Mouse (Mus musculus) forebrain, embryonic 14.5 days (tissue): ENCODE measurements around the gene Scgb2a2. TPM values are rescaled to one million over a fixed set of nuclear protein-coding genes. Genes with fewer than 3 reads are reported as not detected.
"Not testable (repeated sequence)": the region's sequence is repeated elsewhere in the genome, so short reads cannot be mapped to it uniquely, and the experiment has no call there.

Experiments used
- ATAC-seq: fragments of 200-750 bp; cut with Nextera tagmentation; 2 replicates; pipeline ENCODE4 v1.8.0; 2017; ENCODE audit warnings: mild to moderate bottlenecking, moderate library complexity
- DNase-seq: peaks from one replicate; pipeline ENCODE4 v3.0.0-alpha.2; 2015; ENCODE audit warnings: low spot score
- H3K27ac ChIP-seq: fragments of 300-500 bp; sonication (generic); 2 replicates; pipeline ENCODE4 v1.5.1; 2014; ENCODE audit warnings: low read depth, mild to moderate bottlenecking, control low read depth, low read length, moderate library complexity
- H3K27me3 ChIP-seq: fragments of 300-500 bp; sonication (generic); replicated peaks from 2 replicates; pipeline ENCODE4 v1.6.1; 2014; ENCODE audit warnings: low read length, control low read depth, mixed read lengths; ENCODE audit not compliant: control insufficient read depth, insufficient read depth
- H3K36me3 ChIP-seq: fragments of 300-500 bp; sonication (generic); 2 replicates; pipeline ENCODE4 v1.6.1; 2014; ENCODE audit warnings: low read length, control low read depth; ENCODE audit not compliant: control insufficient read depth, insufficient read depth
- H3K4me1 ChIP-seq: fragments of 300-500 bp; sonication (generic); 2 replicates; pipeline ENCODE4 v1.6.1; 2014; ENCODE audit warnings: antibody characterized with exemption, low read length, control low read depth; ENCODE audit not compliant: control insufficient read depth, insufficient read depth
- H3K4me2 ChIP-seq: fragments of 300-500 bp; sonication (generic); 2 replicates; pipeline ENCODE4 v1.6.1; 2014; ENCODE audit warnings: mild to moderate bottlenecking, control low read depth, low read length
- H3K4me3 ChIP-seq: fragments of 300-500 bp; sonication (generic); 2 replicates; pipeline ENCODE4 v1.5.1; 2014; ENCODE audit warnings: low read depth, low read length, control low read depth
- H3K9ac ChIP-seq: fragments of 300-500 bp; sonication (generic); 2 replicates; pipeline ENCODE4 v1.6.1; 2014; ENCODE audit warnings: mild to moderate bottlenecking, low read length, control low read depth, moderate library complexity
- H3K9me3 ChIP-seq: fragments of 300-500 bp; sonication (generic); replicated peaks from 2 replicates; pipeline ENCODE4 v1.6.1; 2016; ENCODE audit warnings: low read length, control low read depth, mixed read lengths; ENCODE audit not compliant: control insufficient read depth
- WGBS: fragments of 180-500 bp; shearing (Covaris S2); extraction: QIAGEN DNeasy Blood & Tissue Kit; methylation state at CpG from one replicate; pipeline ENCODE4 v1.1.7; 2014; 5-methylcytosine and 5-hydroxymethylcytosine counted together
- polyA plus RNA-seq: library from polyadenylated mRNA; unstranded; fragments of >200 nt; fragmentation: Nextera tagmentation; extraction: Ambion mirVana; gene quantifications from 2 replicates; pipeline ENCODE4 v1.2.1, GENCODE M21; 2014

The Scgb2a2 gene
- polyA plus RNA-seq: not detected in 2 replicates

DNA sequence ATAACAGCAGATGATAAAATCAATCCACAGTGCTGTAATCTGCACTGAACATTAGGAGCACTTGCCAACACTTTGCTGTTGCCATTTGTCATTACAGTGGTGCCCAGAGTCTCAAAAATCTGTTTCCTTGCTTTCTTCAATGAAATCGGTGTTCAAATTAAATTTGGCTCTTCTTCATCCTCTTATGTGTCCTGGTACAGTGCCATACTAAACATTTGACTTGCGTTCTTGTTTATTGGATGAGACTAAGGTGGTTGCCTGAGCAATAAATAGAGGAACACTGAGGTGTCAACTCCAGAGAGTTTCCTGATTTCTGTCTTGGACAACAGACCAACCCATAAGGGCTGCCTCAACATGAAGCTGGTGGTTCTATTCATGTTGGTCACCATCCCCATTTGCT is at the start of gene Scgb2a2:
TSS of gene Scgb2a2 (plus strand) at position 301 of the 400 bp plus-strand sequence.
- no peak within 1 kb of the TSS for H3K27ac ChIP-seq
- 79% methylated on average over 2 of the region's 2 CpGs for WGBS
- no peak within 1 kb of the TSS for H3K9ac ChIP-seq
- H3K4me1 ChIP-seq: no peaks in the 10 kb centered on the region
- DNase-seq: no peak
- no peak within 1 kb of the TSS for H3K4me2 ChIP-seq
- no peaks in the 10 kb centered on the region for H3K9me3 ChIP-seq
- no peaks in the 10 kb centered on the region for H3K36me3 ChIP-seq
- ATAC-seq: no peak
- no peaks in the 10 kb centered on the region for H3K27me3 ChIP-seq
- H3K4me3 ChIP-seq: no peak within 1 kb of the TSS

DNA sequence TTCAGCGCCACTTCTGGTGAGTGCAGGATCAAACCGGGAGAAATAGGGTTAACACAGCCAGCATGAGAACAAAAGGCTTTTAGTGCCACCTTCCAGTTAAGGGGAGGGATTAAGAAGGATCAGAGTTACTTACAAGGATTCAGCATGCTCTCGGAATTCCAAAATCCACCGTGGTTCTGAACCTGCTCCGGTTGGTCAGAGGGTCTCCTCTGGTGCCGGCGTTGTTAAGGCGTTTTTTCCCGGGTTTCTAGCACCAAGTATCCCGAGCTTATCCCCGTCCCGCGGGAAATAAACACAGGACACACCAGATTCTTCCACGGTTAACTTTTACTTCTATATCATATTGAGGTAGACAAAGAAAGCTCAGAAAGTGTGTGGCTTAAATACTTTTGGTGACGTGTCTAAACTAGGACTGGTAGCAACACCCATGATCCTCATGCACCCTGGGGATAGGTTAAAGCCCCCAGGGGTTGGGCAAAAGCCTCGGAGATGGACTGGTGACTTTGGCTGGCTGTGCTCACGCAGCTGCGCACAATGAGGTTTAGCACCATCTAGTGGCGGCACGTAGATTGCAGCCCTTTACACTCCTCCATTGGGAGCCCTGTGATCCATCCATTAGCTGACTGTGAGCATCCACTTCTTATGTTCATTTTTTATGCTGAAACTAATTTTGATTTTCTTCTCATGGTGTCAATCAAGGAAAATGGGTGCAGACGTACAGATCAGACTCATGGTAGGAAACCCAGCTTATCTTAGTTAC is 10.6 kb upstream of the Scgb2a2 start:
- ATAC-seq: peak; percentile 95
- H3K9ac ChIP-seq, H3K27ac ChIP-seq, H3K27me3 ChIP-seq, H3K9me3 ChIP-seq, H3K4me1 ChIP-seq, H3K36me3 ChIP-seq: not testable (repeated sequence)
- 14% methylated on average over 17 of the region's 21 CpGs for WGBS
- Histone ChIP-seq H3K4me3 (peak overlapping the region; percentile 17), H3K4me2 (peak overlapping the region; percentile 29; the same call in 1 of the 2 replicates)
- DNase-seq: peak; percentile 65

DNA sequence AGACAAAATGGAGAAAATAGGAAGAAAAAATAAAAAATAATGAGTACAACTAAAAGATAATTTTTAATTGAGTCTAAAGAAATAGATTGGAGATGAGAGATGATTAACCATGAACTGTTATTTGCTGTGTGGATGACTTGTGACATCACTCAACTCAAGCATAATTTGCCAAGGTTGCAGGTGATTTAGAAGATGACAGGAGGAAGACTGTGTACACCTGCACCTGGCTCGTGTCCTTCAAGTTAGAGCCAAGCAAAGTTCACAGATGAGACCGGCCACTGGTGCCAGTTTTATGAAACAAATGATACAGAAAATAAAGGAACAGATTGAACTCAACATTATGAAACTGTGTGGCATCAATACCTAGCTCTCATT is 10.0 kb upstream of the Scgb2a2 start:
- no peaks in the 10 kb centered on the region for H3K9me3 ChIP-seq
- no peaks in the 10 kb centered on the region for H3K4me1 ChIP-seq
- no peak overlapping the region for H3K9ac ChIP-seq
- no peak overlapping the region for H3K4me2 ChIP-seq
- H3K4me3 ChIP-seq: no peak overlapping the region
- H3K36me3 ChIP-seq: no peaks in the 10 kb centered on the region
- ATAC-seq (peak; percentile 67), DNase-seq (no peak)
- 60% methylated on average over 2 of the region's 2 CpGs for WGBS
- no peak overlapping the region for H3K27ac ChIP-seq
- H3K27me3 ChIP-seq: no peaks in the 10 kb centered on the region

DNA sequence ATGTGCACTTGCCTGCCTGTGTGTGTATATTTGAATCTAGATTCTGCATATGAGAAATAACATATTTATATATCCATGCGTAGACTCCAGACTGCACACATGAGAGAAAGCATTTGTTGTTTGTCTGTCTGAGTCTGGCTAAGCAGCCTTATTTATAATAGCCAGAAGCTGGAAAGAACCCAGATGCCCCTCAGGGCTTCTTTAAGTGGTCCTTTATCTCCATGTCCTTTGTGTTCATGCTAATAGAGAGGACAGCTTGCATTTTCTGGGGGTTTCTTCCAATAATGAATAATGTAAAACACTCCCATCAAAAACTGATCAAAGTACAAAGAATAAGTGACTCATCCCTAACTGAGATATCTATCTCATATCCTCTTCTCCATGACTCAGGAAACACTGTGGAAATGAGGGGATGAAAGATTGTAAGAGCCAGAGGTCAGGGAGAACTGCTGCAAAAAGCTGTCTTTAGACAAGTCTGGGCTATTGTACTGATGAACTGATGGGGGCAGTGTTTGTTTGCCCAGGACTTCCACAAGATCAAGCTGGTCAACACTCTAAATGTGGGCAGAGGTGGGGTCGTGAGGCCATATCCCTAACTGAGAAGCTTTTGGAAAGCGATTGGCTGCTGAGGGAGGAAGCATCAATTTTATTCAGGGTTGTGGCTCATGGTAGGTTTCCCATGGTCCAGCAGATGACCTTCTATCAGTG is 2.2 kb downstream of the Scgb2a2 start:
- H3K9me3 ChIP-seq, H3K27ac ChIP-seq, ATAC-seq, H3K36me3 ChIP-seq, DNase-seq, H3K4me3 ChIP-seq, H3K9ac ChIP-seq, H3K4me2 ChIP-seq, H3K27me3 ChIP-seq, H3K4me1 ChIP-seq: not testable (repeated sequence)
- WGBS: 74% methylated on average over 3 of the region's 3 CpGs

DNA sequence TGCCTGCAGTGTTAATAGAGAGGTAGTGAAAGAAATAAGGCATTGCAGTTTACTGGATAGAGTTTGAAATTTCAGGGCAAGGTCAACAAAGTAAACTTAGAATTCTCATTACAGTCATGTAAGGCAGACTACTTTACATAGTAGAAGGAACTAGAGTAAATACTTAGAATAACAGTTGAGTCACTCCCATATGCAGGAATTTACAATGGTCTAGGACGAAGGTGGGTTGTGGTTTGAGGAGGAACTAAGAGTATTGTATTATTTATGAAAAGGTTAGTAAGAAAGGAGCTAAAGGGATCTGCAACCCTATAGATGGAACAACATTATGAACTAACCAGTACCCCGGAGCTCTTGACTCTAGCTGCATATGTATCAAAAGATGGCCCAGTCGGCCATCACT is 13.5 kb downstream of the Scgb2a2 start:
- not testable (repeated sequence) for H3K27ac ChIP-seq, DNase-seq, H3K9me3 ChIP-seq, H3K4me1 ChIP-seq, ATAC-seq, H3K9ac ChIP-seq, H3K36me3 ChIP-seq, H3K27me3 ChIP-seq, H3K4me2 ChIP-seq, H3K4me3 ChIP-seq
- 86% methylated on average over 2 of the region's 3 CpGs for WGBS

DNA sequence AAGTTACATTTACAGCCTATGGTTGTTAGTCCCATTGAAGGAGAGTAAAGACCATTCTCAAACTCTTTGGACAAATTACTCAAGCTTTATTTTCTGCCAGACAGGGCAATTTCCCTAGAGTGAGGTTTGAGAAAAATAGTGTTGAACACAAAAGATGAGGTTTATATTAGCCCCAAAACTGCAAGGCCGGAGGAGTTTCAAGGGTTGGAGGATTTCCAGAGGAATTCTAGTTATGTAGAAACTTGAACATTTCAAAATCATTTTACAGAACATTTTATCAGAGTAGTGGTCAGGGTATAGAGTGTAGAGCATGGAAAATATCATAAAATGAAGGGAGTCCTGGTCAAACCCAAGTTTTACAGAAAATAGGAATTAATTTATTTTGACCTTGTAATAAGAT is 17.5 kb downstream of the Scgb2a2 start:
- no peak overlapping the region for H3K27ac ChIP-seq

DNA sequence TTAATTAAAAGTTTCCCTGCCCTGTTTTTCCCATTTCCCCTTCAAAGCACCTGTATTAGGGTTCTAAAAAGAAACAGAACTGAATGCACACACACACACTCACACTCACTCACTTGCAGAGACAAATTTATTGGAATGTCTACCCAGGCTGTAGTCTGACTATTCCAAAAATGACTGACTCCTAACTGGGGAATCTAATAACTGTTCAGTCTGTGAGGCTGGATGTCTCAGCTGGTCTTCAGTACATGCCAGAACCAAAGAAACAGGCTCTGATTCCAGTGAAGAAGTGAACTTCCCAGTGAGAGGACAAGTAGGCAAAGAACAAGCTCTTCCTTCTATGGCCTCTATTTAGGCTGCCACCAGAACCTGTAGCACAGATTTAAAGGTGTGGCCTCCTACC is 18.1 kb downstream of the Scgb2a2 start:
- Histone ChIP-seq H3K9ac (no peak overlapping the region), H3K4me1 (no peaks in the 10 kb centered on the region), H3K27me3 (no peaks in the 10 kb centered on the region), H3K9me3 (no peaks in the 10 kb centered on the region), H3K4me3 (no peak overlapping the region), H3K36me3 (0 out of 2 replicates have a peak, but pooled peaks cover 3% of the 10 kb centered on the region), H3K4me2 (no peak overlapping the region), H3K27ac (no peak overlapping the region)
- DNase-seq (no peak), ATAC-seq (no peak)

More for the DNA sequence above, 17.5 kb downstream of the Scgb2a2 start:
- Histone ChIP-seq H3K36me3 (no peaks in the 10 kb centered on the region), H3K27me3 (no peaks in the 10 kb centered on the region), H3K4me1 (no peaks in the 10 kb centered on the region), H3K4me3 (no peak overlapping the region), H3K4me2 (no peak overlapping the region), H3K9ac (no peak overlapping the region), H3K9me3 (no peaks in the 10 kb centered on the region)
- ATAC-seq (no peak), DNase-seq (no peak)
- 88% methylated on average over 1 of the region's 1 CpGs for WGBS

DNA sequence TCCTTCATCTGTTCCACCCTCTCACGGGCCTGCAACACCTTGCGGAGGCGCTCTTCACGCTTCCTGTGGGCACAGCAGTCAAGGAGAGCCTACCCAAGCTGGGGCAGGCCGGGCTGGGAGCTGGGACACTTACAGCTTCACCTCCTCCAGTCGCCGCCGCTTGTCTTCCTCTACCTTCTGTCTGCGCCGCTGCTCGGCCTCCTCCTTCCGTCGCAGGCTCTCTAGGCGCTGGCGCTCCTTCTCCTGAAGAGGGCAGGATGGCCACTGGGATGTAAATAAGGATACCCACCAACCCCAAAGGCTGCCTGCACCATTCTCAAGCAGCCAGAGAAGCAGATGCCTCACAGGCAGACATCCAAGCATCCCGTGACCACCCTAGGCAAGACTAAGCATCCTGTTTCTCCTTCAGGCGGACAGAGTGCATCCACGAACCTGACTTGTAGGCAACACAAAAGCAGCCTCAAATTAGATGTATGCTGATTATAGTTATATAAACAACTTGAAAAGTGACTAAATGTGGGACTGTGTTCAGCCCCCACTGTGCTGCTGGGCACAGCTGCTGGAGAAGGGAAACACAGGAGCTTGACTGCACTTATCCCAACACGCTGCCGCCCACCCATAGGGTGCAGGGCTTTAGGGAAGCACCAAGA is 30.9 kb downstream of the Scgb2a2 start:
- H3K36me3 ChIP-seq: peaks cover 90% of the 10 kb centered on the region

DNA sequence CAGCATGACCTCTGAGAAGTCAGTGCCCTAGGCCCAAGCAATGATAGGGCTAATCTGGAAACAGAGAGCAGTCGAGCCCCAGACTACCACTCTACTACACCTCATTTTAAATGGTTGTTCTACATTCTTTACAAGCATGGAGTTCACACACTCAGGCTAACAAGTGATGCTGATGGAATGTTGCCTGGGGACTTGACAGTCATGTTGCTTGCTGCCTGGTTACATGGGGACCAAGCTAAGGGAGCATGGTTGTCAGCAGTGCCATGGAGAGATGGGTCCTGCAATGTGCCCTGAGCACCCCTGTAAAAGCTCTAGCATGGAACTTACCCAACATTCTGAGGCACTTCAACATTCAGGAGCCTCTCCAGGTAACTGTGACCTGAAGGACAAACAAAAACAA is 39.0 kb downstream of the Scgb2a2 start:
- H3K4me2 ChIP-seq: no peak overlapping the region
- no peaks in the 10 kb centered on the region for H3K27me3 ChIP-seq
- no peak overlapping the region for H3K4me3 ChIP-seq
- no peaks in the 10 kb centered on the region for H3K9me3 ChIP-seq
- H3K9ac ChIP-seq: no peak overlapping the region
- 74% methylated on average over 1 of the region's 1 CpGs for WGBS
- peaks cover 66% of the 10 kb centered on the region for H3K36me3 ChIP-seq
- no peaks in the 10 kb centered on the region for H3K4me1 ChIP-seq
- no peak for ATAC-seq
- no peak overlapping the region for H3K27ac ChIP-seq
- no peak for DNase-seq

More for the DNA sequence above, 30.9 kb downstream of the Scgb2a2 start:
- Histone ChIP-seq H3K4me1 (no peaks in the 10 kb centered on the region), H3K4me3 (no peak overlapping the region), H3K27me3 (no peaks in the 10 kb centered on the region), H3K27ac (no peak overlapping the region), H3K9me3 (no peaks in the 10 kb centered on the region), H3K9ac (no peak overlapping the region), H3K4me2 (no peak overlapping the region)
- ATAC-seq (no peak), DNase-seq (no peak)
- WGBS: 96% methylated on average over 20 of the region's 20 CpGs
